Mouse (Mus musculus) heart, postnatal 0 days (tissue): Measurements from ENCODE around the gene Pspc1. TPM values are rescaled to one million over a fixed set of nuclear protein-coding genes. Genes with fewer than 3 reads are reported as not detected.
A peak's percentile ranks its signal among the peaks of the same experiment; 100 is the strongest.

ENCODE experiments used
- ATAC-seq: fragments of 200-750 bp; cut with Nextera tagmentation; 2 replicates; pipeline ENCODE4 v1.8.0; 2017; ENCODE audit warnings: low read depth, moderate number of reproducible peaks, moderate library complexity; ENCODE audit not compliant: insufficient read depth
- DNase-seq: peaks from one replicate; pipeline ENCODE4 v3.0.0-alpha.2; 2016; ENCODE audit warnings: low spot score
- H3K27ac ChIP-seq: fragments of 300-500 bp; sonication (generic); 2 replicates; pipeline ENCODE4 v1.5.1; 2014; ENCODE audit warnings: low read depth, mild to moderate bottlenecking
- H3K27me3 ChIP-seq: fragments of 300-500 bp; sonication (generic); 2 replicates; pipeline ENCODE4 v1.6.1; 2014; ENCODE audit warnings: low read length, mixed read lengths; ENCODE audit not compliant: control insufficient read depth, insufficient read depth
- H3K36me3 ChIP-seq: fragments of 300-500 bp; sonication (generic); replicated peaks from 2 replicates; pipeline ENCODE4 v1.6.1; 2014; ENCODE audit warnings: low read length, mixed read lengths; ENCODE audit not compliant: control insufficient read depth, insufficient read depth
- H3K4me1 ChIP-seq: fragments of 300-500 bp; sonication (generic); 2 replicates; pipeline ENCODE4 v1.6.1; 2014; ENCODE audit warnings: antibody characterized with exemption; ENCODE audit not compliant: control insufficient read depth, insufficient read depth
- H3K4me2 ChIP-seq: fragments of 300-500 bp; sonication (generic); 2 replicates; pipeline ENCODE4 v1.6.1; 2014; ENCODE audit warnings: low read depth, mild to moderate bottlenecking, low read length, moderate library complexity
- H3K4me3 ChIP-seq: fragments of 300-500 bp; sonication (generic); 2 replicates; pipeline ENCODE4 v1.5.1; 2014; ENCODE audit warnings: low read depth, low read length
- H3K9ac ChIP-seq: fragments of 300-500 bp; sonication (generic); replicated peaks from 2 replicates; pipeline ENCODE4 v1.6.1; 2014; ENCODE audit warnings: low read depth, low read length, mixed read lengths
- H3K9me3 ChIP-seq: fragments of 300-500 bp; sonication (generic); replicated peaks from 2 replicates; pipeline ENCODE4 v1.6.1; 2016; ENCODE audit warnings: low read length; ENCODE audit not compliant: control insufficient read depth
- CTCF ChIP-seq: IDR thresholded peaks from 2 replicates; pipeline ENCODE4 v1.5.1; 2016; ENCODE audit warnings: antibody characterized with exemption, control low read depth, low read depth
- EP300 ChIP-seq: IDR thresholded peaks from 2 replicates; pipeline ENCODE4 v1.6.1; 2016; ENCODE audit warnings: antibody characterized with exemption, low read depth
- WGBS: fragments of 180-500 bp; shearing (Covaris S2); extraction: QIAGEN DNeasy Blood & Tissue Kit; methylation state at CpG from one replicate; pipeline ENCODE4 v1.1.7; 2014; 5-methylcytosine and 5-hydroxymethylcytosine counted together
- polyA plus RNA-seq: library from polyadenylated mRNA; unstranded; fragments of >200 nt; fragmentation: Nextera tagmentation; extraction: Ambion mirVana; gene quantifications from 2 replicates; pipeline ENCODE4 v1.2.1, GENCODE M21; 2015
- total RNA-seq: library from RNA; depleted of rRNA; stranded (reverse); fragments of >200 nt; gene quantifications from 2 replicates; pipeline ENCODE4 v1.2.3, GENCODE M21; 2014; ENCODE audit warnings: low replicate concordance; rRNA removed

Gene Pspc1
- total RNA-seq = 20.0 and 22.4 TPM in 2 replicates
- polyA plus RNA-seq = 12.6 and 14.0 TPM in 2 replicates

DNA sequence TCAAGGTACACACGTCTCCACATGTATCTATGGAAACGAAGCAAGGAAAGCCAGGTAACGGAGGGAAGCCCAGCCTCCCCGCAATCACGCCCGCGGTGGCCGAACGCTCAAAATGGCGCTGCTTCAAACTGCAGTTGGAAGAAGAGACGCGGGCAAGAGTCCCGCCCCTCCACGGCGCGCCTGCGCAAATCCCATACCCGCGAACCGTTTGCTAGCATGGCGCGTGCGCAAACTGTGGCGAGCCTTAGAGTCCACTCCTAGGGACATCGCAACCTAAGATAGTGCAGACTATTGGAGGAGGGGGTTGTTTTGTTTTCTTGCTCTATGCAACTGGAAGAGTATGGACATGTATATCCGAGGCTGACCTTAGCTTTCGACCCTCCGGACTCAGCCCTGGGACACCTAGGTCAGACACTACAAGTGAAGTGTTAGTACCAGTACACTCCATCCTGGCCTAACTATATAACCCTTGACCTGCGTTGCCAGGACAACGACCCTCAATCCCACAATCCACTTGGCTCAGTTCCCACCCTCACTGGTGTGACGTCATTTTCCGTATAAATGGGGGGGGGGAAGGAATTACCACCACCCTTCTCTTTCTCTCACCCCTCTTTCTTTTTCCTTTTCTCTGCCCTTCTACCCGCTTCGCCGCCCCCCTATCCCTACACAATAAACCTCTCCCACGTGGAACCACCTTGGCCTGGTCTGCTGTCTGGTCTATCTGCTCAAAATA, at the start of gene Pspc1:
TSS of gene Pspc1 (minus strand) at position 117 of the 733 bp plus-strand sequence.
- Histone ChIP-seq H3K4me3 (peak within 1 kb of the TSS; percentile 86), H3K4me1 (peaks cover 11% of the 10 kb centered on the region), H3K9me3 (no peaks in the 10 kb centered on the region), H3K36me3 (no peaks in the 10 kb centered on the region), H3K9ac (peak within 1 kb of the TSS; percentile 83), H3K27ac (peak within 1 kb of the TSS; percentile 95), H3K4me2 (peak within 1 kb of the TSS; percentile 91), H3K27me3 (no peaks in the 10 kb centered on the region)
- TF ChIP-seq CTCF (no peak), EP300 (no peak; the same call in 1 of the 2 replicates)
- peak; percentile 95 for ATAC-seq
- WGBS = 1% methylated on average over 36 of the region's 36 CpGs
- peak; percentile 95 for DNase-seq

DNA sequence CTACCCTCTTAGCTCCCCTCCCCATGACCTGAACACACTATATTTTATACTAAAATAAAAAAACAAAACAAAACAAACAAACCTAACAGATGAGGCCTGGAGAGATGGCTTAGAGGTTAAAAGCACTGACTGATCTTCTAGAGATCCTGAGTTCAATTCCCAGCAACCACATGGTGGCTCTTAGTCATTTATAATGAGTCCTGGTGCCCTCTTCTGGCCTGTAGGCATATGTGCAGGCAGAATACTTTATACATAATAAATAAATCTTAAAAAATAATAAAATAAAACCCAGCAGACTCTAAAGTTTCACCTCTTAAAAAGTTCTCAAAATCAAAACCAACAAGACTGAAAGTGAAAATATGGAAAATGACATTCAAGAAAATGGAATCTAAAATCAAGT, 46.4 kb upstream of the Pspc1 start:
- DNase-seq (no peak), ATAC-seq (no peak)
- Histone ChIP-seq H3K4me1 (no peaks in the 10 kb centered on the region), H3K4me2 (no peak overlapping the region), H3K4me3 (no peak overlapping the region), H3K9ac (no peak overlapping the region), H3K27ac (no peak overlapping the region), H3K27me3 (no peaks in the 10 kb centered on the region), H3K9me3 (peaks cover 10% of the 10 kb centered on the region; the same call in 1 of the 2 replicates), H3K36me3 (no peaks in the 10 kb centered on the region)
- no peak for TF ChIP-seq EP300
- no peak for TF ChIP-seq CTCF

DNA sequence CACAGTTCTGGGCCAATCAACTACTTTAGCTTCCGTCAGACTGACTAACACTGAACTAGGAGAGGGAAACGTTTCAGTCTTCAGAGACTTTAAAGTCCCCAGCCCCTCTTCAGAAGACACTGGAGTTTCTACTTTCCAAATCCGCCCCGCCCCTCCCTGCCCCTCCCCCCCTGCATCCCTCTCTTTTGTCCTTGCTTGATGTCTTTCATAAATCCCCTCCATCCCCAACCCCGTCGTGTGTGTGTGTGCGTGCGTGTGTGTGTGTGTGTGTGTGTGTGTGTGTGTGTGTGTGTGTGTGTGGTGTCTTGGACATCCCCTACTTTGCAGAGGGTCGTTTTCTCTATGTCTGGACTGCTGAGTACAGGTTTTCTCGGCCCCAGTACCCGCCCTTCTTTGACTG, 39.5 kb upstream of the Pspc1 start:
- Histone ChIP-seq H3K9ac (no peak overlapping the region), H3K4me2 (no peak overlapping the region), H3K27me3 (no peaks in the 10 kb centered on the region), H3K4me3 (no peak overlapping the region), H3K36me3 (no peaks in the 10 kb centered on the region), H3K4me1 (peaks cover 7% of the 10 kb centered on the region; the same call in 1 of the 2 replicates), H3K27ac (no peak overlapping the region), H3K9me3 (peaks cover 10% of the 10 kb centered on the region; the same call in 1 of the 2 replicates)
- WGBS = 21% methylated on average over 11 of the region's 11 CpGs
- no peak for DNase-seq
- TF ChIP-seq EP300 = no peak
- ATAC-seq = no peak

DNA sequence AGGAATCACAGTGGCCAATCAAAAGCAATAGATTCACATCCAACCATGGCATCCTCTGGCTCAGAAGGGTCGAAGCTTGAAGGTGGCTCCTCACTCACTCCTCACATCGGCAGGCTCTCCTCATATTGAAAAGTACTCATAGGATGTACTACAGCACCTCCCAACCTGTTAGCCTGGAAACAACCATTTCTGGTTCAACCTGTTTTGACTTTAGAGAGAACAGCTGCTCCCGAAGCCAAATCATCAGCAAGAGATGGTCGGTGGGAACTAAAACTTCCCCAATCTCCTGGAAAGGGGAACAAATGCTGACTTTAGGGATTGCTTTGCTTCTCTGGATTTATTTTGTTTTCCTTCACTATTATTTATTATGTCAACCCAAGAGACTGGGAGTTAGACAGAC, 39.0 kb upstream of the Pspc1 start:
- Histone ChIP-seq H3K36me3 (no peaks in the 10 kb centered on the region), H3K4me3 (no peak overlapping the region), H3K4me2 (no peak overlapping the region), H3K27me3 (no peaks in the 10 kb centered on the region), H3K9ac (no peak overlapping the region), H3K4me1 (peaks cover 7% of the 10 kb centered on the region; the same call in 1 of the 2 replicates), H3K9me3 (peaks cover 8% of the 10 kb centered on the region; the same call in 1 of the 2 replicates), H3K27ac (no peak overlapping the region)
- DNase-seq (no peak), ATAC-seq (no peak)
- WGBS = 73% methylated on average over 4 of the region's 4 CpGs
- TF ChIP-seq EP300 = no peak
- TF ChIP-seq CTCF = no peak

DNA sequence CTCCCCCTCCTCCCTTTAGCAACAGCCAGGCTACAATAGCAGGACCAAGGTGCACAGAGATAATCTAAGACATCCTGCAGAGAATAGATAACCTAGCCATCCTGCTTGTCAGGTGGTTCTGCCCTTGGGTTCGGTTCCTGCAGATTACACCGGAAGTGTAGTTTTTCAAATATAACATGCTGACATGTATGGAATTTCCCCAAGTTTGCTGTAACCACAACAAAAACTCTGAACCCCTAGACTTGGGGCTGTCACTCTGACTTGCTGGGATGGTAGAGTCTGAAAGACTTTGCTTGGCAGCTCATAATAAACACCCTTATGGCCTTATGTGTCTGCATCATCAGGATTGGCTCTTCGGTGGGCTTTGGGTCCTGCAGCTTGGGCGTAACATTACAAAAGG, 38.4 kb upstream of the Pspc1 start:
- no peak overlapping the region for H3K4me3 ChIP-seq
- peaks cover 7% of the 10 kb centered on the region; the same call in 1 of the 2 replicates for H3K9me3 ChIP-seq
- 88% methylated on average over 4 of the region's 4 CpGs for WGBS
- H3K4me2 ChIP-seq = no peak overlapping the region
- no peaks in the 10 kb centered on the region for H3K27me3 ChIP-seq
- DNase-seq (no peak), ATAC-seq (no peak)
- H3K4me1 ChIP-seq = peaks cover 7% of the 10 kb centered on the region; the same call in 1 of the 2 replicates
- H3K9ac ChIP-seq = no peak overlapping the region
- H3K27ac ChIP-seq = no peak overlapping the region
- H3K36me3 ChIP-seq = no peaks in the 10 kb centered on the region
- no peak for TF ChIP-seq CTCF
- TF ChIP-seq EP300 = no peak
